Mouse (Mus musculus): ENCODE measurements around the gene Lysmd3.
A peak's percentile ranks its signal among the peaks of the same experiment; 100 is the strongest.
"Not testable (repeated sequence)": the region's sequence is repeated elsewhere in the genome, so short reads cannot be mapped to it uniquely, and the experiment has no call there.

Gene Lysmd3

DNA sequence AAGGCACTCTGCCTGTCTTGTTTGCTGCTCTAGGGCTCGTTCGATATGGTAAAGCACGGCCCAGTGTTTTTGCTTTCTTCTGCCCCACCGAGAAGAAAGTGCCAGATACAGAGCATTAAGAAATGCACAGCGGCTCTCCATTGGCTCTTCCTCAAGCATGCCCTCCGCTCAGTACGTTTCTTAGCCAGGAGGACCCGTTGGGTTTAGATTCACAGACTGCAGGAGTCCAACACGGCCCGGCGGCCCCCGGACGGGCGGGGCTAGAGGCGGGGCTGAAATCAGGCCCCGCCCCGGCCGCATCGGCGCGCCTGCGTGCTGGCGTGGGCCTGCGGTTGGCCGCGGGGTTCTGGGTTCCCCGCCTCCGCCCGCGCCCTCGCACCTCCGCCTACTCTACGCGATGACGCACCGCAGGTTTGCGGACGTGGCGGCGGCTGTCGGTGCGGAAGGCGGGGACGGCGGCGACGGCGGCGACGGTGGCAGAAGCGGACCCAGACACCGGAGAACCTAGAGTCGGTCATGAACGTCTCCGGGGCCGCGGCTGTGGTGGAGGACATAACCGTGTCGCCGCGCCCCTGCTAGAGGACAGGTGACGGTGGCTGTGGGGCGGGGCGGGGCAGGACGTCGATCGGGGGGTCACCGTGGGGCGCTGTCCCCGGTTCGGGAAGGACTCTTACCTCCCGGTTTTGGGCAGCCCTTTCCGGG lies at the start of gene Lysmd3:
Lysmd3 (plus strand) TSS at position 313 of the 702 bp plus-strand sequence.
- peak; percentile 95 for DNase-seq (ENCODE audit: low read depth)

DNA sequence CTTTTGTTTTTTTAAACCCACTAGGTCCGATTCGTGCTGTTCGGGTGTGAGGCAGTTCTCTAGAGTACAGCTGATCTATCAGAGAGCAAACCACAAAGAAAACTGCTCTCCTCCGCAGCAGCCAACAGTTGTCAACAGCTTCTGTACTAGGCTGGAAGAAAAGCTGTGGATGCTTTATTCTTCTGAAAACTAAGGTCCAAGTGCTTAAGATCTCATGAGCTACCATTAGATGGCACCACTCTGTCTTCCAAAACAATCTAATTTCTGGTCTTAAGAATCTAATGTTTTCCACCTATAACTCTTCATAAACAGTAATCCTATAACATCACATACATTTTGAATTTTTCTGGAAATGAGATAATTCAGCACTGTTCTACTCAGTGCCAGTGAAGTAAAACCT lies 47.1 kb upstream of the Lysmd3 start:
- no peak for DNase-seq (ENCODE audit: low read depth)

DNA sequence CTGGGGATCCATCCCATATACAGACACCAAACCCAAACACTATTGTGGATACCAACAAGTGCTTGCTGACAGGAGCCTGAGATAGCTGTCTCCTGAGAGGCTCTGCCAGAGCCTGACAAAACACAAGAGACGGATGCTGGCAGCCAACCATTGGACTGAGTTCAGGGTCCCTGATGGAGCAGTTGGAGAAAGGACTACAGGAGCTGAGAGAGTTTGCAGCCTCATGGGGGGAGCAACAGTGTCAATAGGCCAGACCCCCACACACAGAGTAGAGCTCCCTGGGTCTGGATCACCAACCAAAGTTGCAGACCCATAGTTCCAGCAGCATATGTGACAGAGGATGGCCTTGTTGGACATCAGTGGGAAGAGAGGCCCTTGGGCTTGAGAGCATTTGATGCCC lies 29.6 kb upstream of the Lysmd3 start:
- DNase-seq (ENCODE audit: low read depth) = not testable (repeated sequence)

DNA sequence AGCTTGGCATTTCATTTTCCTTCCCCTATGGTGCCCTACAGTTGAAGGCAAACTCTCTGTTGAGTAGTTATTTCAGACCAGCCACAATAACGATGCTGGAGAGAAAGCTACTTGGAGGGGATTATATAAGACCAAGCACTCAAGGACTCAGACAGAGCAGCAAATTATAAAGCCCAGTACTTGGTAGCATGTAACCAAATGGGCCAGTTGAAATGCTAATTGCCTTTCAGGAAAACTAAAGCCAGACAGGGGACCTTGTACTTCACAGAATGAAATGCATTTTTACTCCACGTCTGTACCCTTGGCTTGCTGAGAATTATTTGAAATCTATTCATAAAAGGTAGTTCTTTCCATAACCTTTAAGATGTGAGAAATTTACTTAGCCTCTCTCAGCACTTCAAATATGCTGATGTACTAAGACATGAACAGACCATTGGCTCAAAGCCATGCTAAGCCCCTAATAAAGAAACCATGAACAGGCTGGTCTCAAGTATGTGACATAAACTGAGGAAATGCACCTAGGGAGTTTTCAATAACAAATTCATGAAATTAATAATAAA lies 28.8 kb upstream of the Lysmd3 start:
- no peak for DNase-seq (ENCODE audit: low read depth)

DNA sequence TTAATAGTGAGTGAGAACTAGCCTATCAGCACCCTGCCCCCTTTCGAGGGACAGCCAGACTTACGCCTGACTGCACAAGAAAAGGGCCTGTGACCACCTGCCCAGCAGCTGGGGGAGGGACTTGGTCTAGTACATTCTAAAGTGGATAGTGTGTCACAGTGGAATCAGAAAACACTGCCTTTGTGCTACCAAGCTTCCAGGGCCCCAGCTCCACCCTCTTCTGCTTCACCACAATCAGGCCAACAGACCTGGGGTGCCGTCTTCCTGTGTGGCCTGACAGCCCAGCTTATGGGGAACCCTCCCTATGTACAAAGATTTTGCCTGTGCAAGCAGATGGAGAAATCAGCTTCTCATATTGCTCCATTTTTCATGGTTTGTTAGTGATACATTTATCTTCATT lies 28.1 kb upstream of the Lysmd3 start:
- no peak for DNase-seq (ENCODE audit: low read depth)

DNA sequence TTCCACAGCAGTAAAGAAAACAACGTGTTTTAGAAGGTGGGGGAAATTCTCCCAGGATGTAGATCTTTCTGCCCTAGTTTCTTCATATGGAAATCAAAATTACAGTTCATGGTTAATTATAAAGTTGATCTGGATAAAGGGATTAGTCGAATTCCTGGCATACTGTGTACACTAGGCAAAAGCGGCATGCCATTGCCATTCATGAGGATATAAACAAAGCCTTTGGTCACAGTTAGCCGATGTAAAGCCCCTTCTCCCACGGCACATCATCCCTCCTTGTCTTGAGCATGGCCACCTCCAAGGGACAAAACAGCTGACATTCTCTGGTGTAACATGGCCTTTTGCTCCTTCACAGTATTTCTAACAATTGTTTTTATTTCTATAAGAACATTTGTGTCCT lies 26.9 kb upstream of the Lysmd3 start:
- no peak for DNase-seq (ENCODE audit: low read depth)

DNA sequence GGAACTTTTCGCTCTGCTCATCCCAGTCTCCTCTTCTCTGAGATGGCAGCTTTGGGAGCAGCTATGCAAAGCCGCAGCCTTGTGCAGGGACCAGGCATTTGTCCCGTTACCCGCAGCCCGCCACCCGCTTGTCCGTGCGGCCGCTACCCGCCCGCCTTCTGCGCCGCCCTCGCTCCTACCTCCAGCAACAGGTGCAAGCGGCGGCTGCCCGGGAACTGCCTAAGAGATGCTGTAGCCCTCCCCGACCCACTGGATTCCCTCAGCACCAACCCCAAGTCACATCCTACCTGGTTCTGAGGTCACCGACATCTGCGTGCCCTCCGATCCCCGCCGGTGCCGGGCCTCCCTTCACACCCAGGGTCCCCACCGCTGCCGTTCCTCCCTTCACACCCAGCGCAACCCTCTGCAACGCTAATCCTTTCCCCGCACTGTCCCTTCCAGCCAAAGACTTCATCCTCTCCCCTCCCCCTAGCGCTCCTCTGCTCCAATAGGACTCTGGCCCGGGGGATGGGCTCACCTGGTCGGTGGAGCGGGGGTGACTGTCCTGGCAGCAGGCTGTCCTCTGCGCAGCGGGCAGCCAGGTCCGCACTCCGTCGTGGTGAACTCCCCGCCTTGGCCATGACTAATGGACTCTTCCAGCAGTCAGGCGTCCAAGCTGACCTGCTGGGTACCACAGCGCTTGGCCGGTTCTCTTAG lies 24.6 kb upstream of the Lysmd3 start, which contains the start of gene Adgrv1:
Adgrv1 (minus strand) TSS at position 435 of the 696 bp plus-strand sequence.
- no peak for DNase-seq (ENCODE audit: low read depth)

DNA sequence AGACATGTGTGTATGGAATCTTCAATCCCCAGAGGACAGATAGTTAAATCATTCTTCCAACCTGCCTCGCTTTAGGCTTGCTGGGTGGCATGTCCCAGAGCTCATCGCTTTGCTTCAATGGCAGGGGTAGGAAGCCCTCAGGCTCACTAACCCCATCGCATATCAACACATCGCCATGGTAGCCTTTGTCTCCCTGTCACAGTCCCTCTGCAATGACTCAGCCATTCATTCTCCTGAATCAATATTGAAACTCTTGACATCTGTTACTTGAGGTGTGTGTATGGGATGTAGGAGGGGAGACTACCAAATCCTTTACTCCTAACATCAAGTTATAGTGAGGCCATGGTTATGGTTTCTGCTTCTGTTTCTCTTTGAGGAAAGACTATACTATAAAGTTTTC lies 17.8 kb upstream of the Lysmd3 start:
- no peak for DNase-seq (ENCODE audit: low read depth)

DNA sequence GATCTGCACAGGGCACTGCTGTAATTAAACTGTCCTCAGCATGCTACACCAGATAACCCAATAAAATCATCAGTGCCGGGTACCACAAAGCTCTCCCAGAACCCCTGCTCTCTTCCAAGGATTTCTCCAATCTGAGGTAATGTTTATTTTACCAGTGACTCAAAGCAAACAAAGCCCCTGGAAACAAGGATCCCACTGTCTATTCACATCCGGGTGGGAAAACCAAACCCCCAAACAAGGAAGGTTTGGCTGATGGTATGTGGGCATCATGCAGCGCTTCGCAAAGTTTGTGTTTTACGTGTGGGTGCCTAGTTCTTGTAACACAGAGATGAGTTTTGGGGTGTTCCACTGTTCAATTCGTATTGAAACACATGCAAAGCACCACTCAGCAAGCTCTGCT lies 16.6 kb upstream of the Lysmd3 start:
- DNase-seq (ENCODE audit: low read depth) = no peak

DNA sequence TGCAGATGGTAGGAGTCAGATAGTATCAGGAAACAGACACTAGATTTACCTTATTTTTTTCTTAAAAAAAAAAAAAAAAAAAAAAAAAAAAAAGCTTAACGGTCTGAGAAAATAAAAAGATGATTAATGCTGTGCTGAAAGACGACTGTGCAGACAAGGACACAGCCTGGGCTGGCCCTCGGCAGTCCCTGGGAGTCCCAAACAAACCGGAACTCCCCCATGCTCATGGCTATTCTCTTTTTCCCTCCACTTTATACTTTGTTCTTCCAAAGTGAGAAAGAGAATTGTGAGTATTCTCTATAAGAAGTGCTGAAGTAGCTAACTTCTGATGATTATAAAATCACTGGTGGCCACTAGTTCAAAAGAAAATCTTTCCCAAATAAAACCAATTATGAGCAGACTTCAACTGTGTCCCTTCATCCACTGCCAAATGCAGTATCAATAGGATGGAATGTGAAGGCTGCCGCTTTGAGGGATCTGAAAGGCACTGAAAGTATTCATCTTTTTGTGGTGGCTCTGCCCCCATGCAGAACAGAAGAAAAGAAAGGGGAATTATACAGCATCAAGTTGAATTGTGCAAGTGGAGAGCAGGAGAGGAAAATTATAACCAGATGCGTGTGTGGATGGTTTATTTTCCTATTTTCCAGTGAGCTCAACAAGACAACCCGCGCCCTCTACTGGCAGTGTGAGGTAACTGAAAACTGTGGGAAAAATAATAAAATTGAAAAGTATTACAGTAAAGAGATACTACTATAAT lies 16.0 kb upstream of the Lysmd3 start:
- DNase-seq (ENCODE audit: low read depth) = peak; percentile 61

DNA sequence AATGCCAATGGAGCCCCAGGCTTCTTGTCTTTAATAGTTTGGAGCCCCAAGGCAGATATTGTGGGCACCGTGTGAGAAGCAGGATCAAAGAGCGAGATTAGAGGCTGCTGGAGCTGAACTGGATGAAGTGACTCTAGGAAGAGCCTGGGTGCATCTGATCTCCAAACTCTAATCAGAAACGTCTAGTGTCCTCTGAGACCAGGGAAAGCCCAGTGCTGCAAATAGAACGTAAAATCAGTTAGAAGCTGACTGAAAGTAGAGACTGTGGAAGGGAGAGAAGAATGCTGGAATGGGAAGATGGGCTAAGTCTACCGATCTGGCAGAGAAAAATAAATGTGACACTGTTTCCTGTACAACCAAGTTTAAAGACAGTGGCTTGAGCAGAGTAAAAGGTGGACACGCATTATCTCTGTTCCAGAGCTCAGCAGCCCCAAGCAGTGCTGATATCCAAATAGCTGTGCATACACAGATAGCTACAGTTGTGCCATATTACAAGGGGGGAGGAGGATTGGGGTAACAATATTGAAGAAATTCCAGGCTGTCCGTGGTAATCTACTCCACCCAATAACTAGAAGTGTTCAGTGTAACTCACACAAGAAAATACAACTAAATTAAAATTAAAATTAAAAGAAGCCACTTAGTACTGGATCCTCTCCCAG lies 14.8 kb upstream of the Lysmd3 start:
- DNase-seq (ENCODE audit: low read depth) = no peak

DNA sequence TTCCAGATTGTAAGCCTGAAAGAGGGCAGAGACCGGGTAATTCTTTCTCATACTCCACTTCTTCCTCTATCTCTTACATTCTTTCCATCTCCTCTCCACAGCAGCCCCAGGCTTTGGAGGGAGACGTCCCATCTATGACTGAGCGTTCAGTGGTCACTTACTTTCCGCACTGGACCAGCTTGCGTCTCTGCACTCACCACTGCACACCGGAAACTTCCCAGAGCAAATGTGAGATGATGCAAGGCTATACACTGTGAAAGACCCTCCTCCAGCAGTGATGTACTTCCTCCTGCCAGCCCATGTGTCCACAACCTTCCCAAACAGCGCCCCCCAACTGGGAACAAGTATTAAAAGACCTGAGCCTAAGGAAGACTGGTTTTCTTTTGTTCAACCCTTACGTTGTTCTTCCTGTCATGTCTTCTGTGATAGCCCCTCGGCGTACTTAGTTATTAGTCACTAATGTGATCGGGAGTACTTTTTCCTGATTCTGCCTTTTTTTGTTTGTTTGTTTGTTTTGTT lies 13.4 kb upstream of the Lysmd3 start:
- DNase-seq (ENCODE audit: low read depth) = no peak

DNA sequence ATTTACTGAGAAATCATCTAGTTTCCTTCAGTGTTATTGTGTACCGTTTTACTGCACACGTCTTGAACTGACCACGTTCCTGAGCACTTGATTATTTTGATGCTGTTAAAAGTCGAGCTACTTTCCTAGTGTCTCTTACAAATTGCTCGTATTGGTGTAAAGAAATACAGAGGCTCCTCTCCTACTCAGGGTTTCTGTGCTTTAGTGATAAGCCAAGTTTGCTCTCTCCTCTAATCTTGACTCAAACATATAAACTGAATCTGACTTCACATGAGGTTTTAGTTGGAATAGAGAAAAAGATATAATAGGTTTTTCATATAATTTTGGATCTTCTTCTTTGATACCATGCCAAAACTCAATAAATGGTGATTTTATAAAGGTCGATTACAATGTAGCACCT lies 11.1 kb upstream of the Lysmd3 start:
- DNase-seq (ENCODE audit: low read depth) = no peak

DNA sequence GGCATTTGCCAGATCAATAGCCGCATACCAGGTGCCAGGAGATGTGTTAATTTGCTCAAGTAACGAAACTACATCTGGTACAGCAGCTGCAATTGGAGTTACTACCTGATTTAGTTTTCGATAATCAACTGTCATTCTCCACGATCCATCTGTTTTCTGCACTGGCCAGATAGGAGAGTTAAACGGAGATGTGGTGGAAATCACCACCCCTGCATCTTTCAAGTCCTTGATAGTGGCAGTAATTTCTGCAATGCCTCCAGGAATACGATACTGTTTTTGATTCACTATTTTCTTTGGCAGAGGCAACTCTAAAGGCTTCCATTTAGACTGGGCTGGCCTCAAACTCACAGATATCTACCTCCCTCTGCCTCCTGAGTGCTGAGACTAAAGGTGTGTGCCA lies 7.1 kb upstream of the Lysmd3 start:
- not testable (repeated sequence) for DNase-seq (ENCODE audit: low read depth)

DNA sequence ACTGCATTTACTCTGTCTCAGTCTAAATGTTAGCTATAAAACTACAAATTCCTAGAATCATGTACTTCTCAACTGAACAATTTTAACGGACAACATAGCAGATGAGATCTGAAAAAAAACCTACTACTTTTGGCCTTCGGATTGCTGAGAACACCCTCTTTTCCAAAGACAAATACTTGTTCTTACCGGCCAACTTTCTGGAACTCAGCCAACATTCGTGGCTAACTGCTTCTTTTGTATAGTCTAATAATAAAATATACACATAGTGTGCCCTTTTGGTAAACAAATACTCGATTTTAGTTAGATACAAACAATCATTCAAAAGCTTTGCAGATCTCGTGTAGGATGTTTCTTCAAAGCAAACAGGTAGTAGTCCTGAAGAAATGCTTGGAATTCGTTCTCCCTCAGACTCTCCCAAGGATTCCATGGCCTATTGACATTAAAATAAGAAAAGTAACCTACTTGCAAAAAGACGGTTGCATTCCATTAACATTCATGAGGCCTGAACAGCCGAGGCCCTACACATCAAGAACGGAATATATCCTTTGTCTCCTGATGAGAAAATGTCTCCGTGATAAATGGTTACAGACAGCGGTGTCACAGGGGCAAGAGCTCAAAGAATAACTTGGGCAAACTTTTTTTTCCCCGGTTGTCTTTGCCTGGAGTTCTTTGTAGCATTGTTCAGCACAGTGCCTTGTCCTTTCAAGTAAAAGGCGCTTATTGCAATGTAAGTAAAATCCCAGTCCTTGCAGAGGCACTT lies 1.2 kb upstream of the Lysmd3 start:
- no peak for DNase-seq (ENCODE audit: low read depth)

DNA sequence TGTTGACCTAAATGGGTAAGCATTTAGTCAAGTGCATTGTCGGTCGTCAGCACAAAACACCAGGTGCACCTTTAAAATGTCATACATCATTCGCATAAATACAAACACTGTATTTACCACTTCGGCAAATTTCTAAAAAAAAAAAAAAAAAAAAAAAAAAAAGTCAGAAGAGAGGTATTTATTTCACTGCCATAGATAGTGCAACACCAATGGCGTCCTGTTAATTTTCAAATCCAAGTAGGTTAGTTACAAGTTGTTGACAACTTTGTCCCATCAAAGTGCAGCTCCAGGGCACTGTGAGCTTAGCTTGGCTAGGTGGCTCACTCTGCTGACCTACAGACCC lies 484 bp upstream of the Lysmd3 start:
- no peak for DNase-seq (ENCODE audit: low read depth)

DNA sequence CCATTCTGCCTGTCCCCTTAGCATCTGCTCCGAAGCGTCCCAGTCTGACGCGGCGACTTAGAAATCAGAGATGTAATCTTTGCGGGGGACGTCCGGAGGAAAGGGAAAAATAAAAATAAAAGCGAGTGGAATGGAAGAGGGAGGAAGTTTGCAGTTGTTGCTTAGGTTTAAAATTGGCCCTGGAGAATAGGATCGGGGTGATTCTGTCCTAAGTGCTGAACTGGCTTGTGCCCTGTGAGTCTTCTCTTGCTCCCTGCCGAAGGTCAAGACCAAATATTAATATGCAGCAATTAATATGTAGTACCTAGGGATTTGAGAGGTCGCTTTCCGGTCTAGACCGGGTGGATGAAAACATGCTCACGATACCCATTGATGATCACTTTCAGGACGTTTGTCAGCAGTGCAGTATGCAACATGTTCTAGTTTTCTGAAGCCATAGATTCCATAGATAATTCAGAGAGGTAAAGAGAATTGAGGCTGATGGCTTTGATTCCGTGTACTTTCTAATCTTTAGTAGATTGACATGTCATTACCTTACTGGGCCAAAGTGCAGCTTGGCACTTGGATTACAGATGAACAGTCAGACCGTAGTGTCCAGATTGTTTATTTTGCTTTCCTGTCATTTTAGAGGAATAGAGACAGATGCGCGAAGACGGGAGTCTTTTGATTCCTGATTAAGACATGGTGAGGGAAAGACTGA lies 740 bp downstream of the Lysmd3 start:
- DNase-seq (ENCODE audit: low read depth) = no peak

DNA sequence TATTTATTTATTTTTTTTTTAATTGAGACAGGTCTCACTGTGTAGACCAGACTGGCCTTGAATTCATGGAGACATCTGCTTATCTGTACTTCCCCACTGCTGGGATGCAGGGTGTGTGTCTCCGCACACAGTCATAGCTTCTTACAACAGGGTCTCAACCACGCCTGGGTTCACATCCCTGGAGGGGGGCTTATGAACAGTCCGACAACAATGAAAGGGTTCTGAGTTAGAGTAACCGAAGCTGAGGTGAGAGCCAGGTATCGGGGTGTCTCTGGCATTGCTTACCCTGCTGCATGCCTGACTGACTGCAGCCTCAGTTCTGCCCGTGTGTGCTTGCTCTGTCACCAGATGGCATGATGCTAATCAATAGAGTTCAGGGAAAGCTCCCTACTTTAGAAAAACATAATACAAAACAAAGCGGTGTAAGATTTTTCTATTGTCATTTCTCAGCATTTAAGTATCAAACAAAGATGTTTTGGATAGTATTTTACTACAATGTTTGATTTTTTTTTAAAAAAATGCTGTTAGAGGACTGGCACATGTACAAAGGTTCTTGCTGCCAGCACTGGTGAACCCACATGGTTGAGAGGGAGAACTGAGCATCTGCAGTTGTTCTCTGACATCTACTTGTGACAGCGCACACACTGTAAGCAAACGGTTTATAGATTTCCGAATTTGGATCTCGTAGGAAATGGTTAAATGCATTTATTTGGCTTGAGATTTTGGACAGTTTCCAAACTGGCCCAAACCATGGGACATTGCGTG lies 6.3 kb downstream of the Lysmd3 start:
- no peak for DNase-seq (ENCODE audit: low read depth)

DNA sequence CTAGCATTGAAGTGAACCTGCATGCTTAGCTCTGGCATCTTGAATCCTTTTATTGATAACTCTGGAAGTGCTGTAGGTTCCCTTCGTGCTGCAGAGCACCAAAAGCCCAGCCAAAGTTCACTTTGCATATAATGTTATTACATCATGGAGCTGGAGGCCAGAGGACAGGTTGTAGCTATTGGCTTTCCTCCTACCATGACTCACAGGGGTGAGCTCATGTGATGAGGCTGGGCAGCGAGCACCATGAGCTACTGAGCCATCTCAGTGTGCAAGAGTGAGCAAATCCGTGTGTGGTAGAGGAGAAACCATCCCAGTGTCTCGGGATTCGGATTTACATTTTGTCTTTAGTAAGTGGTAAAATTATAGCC lies 6.9 kb downstream of the Lysmd3 start:
- DNase-seq (ENCODE audit: low read depth) = no peak

DNA sequence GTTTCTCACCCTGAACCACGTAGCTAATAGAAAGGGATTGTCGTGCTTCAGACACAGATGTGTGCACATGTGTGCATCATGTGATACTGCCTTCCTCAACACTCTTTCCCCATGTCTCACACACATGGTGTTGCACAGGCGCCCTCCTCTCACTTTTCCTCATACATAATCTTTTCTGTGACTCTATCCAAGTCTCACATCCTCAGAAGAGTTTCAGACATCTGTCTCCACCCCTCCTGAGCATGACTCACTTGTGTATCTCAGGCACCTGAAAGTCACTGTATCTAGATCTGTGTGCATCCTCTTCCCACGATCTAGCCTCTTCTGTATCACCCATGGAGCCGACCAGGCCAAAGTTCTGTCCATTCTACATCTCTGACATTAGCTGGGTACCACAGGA lies 10.2 kb downstream of the Lysmd3 start:
- DNase-seq (ENCODE audit: low read depth) = no peak
